In the genomic region with DNA sequence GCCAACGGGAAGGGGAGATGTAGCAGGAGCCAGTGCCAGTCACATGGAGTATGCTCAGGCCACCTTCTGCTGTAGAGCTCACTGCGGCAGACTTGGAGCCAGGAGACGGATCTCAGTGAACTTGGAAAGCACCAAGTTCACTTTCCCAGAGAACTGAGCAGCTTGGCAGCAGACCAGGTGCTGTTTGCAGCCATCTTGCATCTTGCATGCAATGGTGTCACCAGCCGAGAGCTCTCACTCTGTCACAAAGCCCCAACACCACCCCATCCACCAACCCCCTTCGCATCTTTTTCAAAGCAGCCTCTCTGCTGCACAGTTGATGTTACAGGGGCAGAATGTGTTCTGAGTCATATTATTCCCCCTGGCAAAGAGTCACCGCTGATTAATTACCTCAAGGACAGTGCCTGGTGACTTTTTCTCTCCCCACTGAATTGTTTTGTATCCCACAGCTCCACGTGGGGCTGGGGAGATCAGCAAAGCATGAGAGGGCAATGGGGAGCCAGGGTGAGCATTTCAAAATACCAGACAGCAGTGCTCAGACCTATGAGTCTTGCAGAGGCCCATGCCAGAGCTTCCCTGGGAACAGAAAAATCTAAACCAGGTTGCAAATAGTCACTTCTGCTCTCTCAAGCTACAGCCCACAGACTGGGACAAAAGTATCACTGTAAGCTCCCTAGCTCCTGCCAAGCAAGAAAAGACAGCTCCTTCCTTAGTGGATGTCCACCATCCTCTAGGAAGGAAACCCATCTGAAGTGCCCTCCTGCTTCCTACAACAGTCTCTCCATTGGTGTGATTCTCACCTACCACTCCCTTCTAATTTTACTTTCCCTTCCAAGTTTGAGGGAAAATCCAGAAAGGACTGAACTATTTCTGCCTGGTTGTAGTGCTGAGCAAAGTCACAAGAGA, we compare ENCODE assay signal across 14 mouse cellular contexts.
DNase-seq lines count a peak whose midpoint lies in the region; ATAC-seq and TF ChIP-seq lines count a peak whose summit lies in the region.
"Had no signal": no experiment of that assay in that cellular context is flagged by ENCODE, and none has a peak within 500 bp of the region (broad histone marks: within the 10 kb centered on the region; RNA-seq: fewer than 3 reads in every experiment).

No protein-coding gene starts in this region.

- H3K4me1 ChIP-seq in hindbrain, postnatal 0 days (ENCODE audit: insufficient read depth, low read length), result peaks cover 8% of the 10 kb centered on the region
- peaks cover 9% of the 10 kb centered on the region; the same call in 1 of the 2 replicates for H3K4me1 ChIP-seq in hindbrain, embryonic 13.5 days (replicated peaks)
- no peaks in the 10 kb centered on the region for H3K4me1 ChIP-seq in intestine, postnatal 0 days (replicated peaks; ENCODE audit: control insufficient read depth, insufficient read depth, low read length)
- H3K4me1 ChIP-seq: kidney, embryonic 15.5 days; midbrain, embryonic 15.5 days had no signal

- peak; percentile 64 for DNase-seq in hindbrain, postnatal 0 days (ENCODE audit: low spot score)
- peak; percentile 87 for DNase-seq in adrenal gland, adult 2 months
- DNase-seq in adrenal gland, postnatal 25 days, result peak; percentile 48
- DNase-seq in fibroblast of lung, adult 2 months (ENCODE audit: low read depth), result peak; percentile 79
- no peak for DNase-seq in spleen, postnatal 36 days (ENCODE audit: low spot score in 2 of 2)
- DNase-seq in layer of hippocampus, adult 9-10 months (ENCODE audit: low spot score), result no peak
- DNase-seq: lung, postnatal 4 days; thymus, adult 2 months had no signal

- 37% methylated on average over 7 of the region's 7 CpGs for WGBS in hindbrain, postnatal 0 days
- 62% methylated on average over 7 of the region's 7 CpGs for WGBS in hindbrain, embryonic 13.5 days
- 76% methylated on average over 7 of the region's 7 CpGs for WGBS in intestine, postnatal 0 days

- H3K4me3 ChIP-seq in hindbrain, postnatal 0 days (ENCODE audit: low read length), result no peak overlapping the region
- H3K4me3 ChIP-seq in hindbrain, embryonic 13.5 days, result no peak overlapping the region
- H3K4me3 ChIP-seq in intestine, postnatal 0 days (ENCODE audit: low read depth, low read length), result no peak overlapping the region
- H3K4me3 ChIP-seq: heart, embryonic 13.5 days; kidney, embryonic 15.5 days; midbrain, embryonic 15.5 days had no signal

- H3K9ac ChIP-seq in hindbrain, postnatal 0 days (replicated peaks; ENCODE audit: low read length), result no peak overlapping the region
- H3K9ac ChIP-seq in hindbrain, embryonic 13.5 days, result no peak overlapping the region
- H3K9ac ChIP-seq in intestine, postnatal 0 days (ENCODE audit: low read depth, low read length), result no peak overlapping the region
- H3K9ac ChIP-seq: heart, embryonic 13.5 days; kidney, embryonic 15.5 days; midbrain, embryonic 15.5 days had no signal

- H3K4me2 ChIP-seq in hindbrain, postnatal 0 days (ENCODE audit: low read depth, low read length), result no peak overlapping the region
- H3K4me2 ChIP-seq in hindbrain, embryonic 13.5 days, result no peak overlapping the region
- H3K4me2 ChIP-seq in intestine, postnatal 0 days (replicated peaks; ENCODE audit: low read depth), result no peak overlapping the region
- H3K4me2 ChIP-seq: heart, embryonic 13.5 days; kidney, embryonic 15.5 days; liver, embryonic 11.5 days; midbrain, embryonic 15.5 days had no signal

- H3K9me3 ChIP-seq in hindbrain, postnatal 0 days (ENCODE audit: low read length), result no peaks in the 10 kb centered on the region
- H3K9me3 ChIP-seq in hindbrain, embryonic 13.5 days, result no peaks in the 10 kb centered on the region
- no peaks in the 10 kb centered on the region for H3K9me3 ChIP-seq in intestine, postnatal 0 days (ENCODE audit: control insufficient read depth)
- H3K9me3 ChIP-seq: heart, embryonic 13.5 days; kidney, embryonic 15.5 days; midbrain, embryonic 15.5 days had no signal

- 0 out of 2 replicates have a peak overlapping the region, but pooled peaks have one; percentile 15 for H3K27ac ChIP-seq in hindbrain, postnatal 0 days
- no peak overlapping the region for H3K27ac ChIP-seq in hindbrain, embryonic 13.5 days
- no peak overlapping the region for H3K27ac ChIP-seq in intestine, postnatal 0 days (ENCODE audit: low read depth, low read length)
- H3K27ac ChIP-seq: heart, embryonic 13.5 days; kidney, embryonic 15.5 days; midbrain, embryonic 15.5 days had no signal

- H3K36me3 ChIP-seq in hindbrain, postnatal 0 days (ENCODE audit: insufficient read depth, low read length), result no peaks in the 10 kb centered on the region
- no peaks in the 10 kb centered on the region for H3K36me3 ChIP-seq in hindbrain, embryonic 13.5 days
- H3K36me3 ChIP-seq in intestine, postnatal 0 days (ENCODE audit: control insufficient read depth, insufficient read depth), result no peaks in the 10 kb centered on the region
- H3K36me3 ChIP-seq: heart, embryonic 13.5 days; kidney, embryonic 15.5 days; midbrain, embryonic 15.5 days had no signal

- H3K27me3 ChIP-seq in hindbrain, postnatal 0 days (ENCODE audit: insufficient read depth, low read length), result no peaks in the 10 kb centered on the region
- H3K27me3 ChIP-seq in hindbrain, embryonic 13.5 days, result no peaks in the 10 kb centered on the region
- no peaks in the 10 kb centered on the region for H3K27me3 ChIP-seq in intestine, postnatal 0 days (replicated peaks; ENCODE audit: control insufficient read depth, insufficient read depth, low read length)
- H3K27me3 ChIP-seq: heart, embryonic 13.5 days; kidney, embryonic 15.5 days; midbrain, embryonic 15.5 days had no signal

- TF ChIP-seq CTCF in hindbrain, postnatal 0 days (IDR thresholded peaks at IDR 0.05; ENCODE audit: low read depth), result no peak
- TF ChIP-seq CTCF in intestine, postnatal 0 days (IDR thresholded peaks at IDR 0.05; ENCODE audit: low read depth), result no peak

- peak; percentile 56; the same call in 1 of the 2 replicates for ATAC-seq in hindbrain, postnatal 0 days
- no peak for ATAC-seq in hindbrain, embryonic 13.5 days (ENCODE audit: low FRiP score)
- ATAC-seq in intestine, postnatal 0 days, result no peak
- ATAC-seq: midbrain, embryonic 15.5 days had no signal

Comparison
In these comparisons a context has a peak if more than half of its experiments do, and no peak if none do; other contexts are left out.
1. DNase-seq: peak in hindbrain, postnatal 0 days (single experiment), adrenal gland, adult 2 months (single experiment), adrenal gland, postnatal 25 days (single experiment) and fibroblast of lung, adult 2 months (single experiment); none in spleen, postnatal 36 days (0 of 2) and layer of hippocampus, adult 9-10 months (single experiment).